Mouse (Mus musculus) liver, adult (tissue): Measurements from ENCODE around the gene Tuba4a.
A peak's percentile ranks its signal among the peaks of the same experiment; 100 is the strongest.

ENCODE experiments used
- GATA4 ChIP-seq: IDR thresholded peaks from 2 replicates; pipeline ENCODE4 v1.6.1; 2014; ENCODE audit warnings: mild to moderate bottlenecking, low read length; ENCODE audit not compliant: insufficient replicate concordance

Gene Tuba4a

DNA sequence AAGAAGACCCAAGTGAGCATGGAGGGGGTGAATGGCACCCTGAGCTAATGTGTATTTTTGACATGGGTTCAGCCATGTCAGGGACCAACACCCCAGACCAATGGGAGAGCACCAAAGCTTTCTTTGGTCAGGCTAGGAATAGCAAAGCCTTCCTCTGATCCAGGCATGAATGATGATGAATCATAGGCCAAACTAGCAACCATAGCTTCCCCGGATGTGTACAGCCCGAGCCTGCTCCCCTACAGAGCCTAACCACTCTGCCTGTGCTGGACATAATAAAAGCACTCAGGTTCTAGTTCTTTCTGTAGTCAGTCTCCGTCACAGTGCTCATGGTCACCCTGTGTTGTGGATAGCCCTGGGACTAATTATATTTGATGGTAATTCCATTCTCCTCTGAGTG, 1.9 kb upstream of the Tuba4a start:
- no peak for TF ChIP-seq GATA4

DNA sequence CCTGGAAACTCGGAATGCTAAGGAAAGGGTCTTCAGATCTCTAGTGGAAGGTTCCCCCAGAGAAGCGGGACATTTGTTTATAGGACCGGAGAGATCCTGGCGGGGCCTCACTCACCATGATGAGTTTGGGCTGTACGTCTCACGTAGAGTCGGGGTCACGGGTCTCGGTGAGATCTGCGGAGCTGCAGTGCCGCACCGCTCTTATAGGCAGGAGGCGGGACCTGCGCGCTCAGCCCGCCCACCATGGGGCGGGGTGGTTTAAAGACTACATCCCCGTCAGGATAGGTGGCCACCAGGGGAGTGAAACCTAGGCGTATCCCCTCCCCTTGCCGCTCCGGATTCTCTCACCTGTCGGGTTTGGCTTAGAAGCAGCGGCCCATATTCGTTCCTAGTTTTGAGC, 587 bp downstream of the Tuba4a start:
- TF ChIP-seq GATA4 = no peak

DNA sequence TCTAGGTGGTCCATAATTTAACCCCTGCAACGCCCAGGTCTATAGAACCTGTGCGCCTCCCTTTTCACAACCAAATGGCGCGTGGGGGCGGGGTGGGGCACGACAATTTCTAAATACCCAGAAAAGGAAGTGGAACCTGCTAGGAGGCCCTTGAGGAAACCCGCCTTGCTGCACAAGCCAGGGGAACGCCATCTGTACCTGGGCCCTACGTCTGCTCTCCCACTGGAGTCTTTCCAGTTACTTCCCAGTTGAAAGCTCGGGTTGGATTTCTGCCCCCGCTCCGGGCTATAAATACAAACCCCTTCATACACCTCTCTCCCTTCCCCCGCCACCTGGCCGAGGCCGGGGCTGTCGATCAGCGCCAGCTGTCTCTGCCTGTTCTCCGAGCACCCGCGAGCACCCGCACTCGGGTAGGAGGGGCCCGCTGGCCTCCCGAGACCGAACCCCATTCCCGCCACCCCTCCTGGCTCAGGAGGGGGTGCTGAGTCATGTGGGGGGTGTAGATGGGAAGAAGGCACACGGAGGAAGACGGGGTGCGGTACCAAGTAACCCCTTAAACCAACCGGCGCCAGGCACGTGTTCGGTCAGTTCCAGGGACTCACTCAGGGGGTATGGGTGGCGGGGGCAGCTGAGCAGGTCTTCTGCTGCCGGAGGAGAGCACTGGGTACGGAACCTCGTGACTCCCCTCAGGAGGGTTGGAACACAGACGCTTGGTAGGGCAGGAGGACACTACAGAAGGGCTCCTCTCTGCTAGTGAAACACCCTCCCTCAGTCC, 1.3 kb downstream of the Tuba4a start:
- no peak for TF ChIP-seq GATA4

DNA sequence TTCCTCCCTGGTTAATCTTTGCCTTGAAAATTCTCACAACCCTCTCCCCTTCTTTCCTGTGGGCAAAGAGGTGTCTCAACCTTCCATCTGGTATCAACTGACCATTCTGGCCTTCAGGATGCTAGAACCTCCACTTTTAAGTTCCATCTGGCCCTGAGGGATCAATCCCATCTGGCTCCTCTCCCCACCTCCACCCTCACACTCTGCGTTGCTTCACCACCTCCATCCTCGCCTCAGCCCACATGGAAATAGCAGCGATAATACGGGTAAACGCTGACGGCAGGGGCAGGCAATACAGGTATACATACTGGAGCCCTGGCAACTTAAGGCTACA, 1.8 kb downstream of the Tuba4a start:
- TF ChIP-seq GATA4 = no peak

DNA sequence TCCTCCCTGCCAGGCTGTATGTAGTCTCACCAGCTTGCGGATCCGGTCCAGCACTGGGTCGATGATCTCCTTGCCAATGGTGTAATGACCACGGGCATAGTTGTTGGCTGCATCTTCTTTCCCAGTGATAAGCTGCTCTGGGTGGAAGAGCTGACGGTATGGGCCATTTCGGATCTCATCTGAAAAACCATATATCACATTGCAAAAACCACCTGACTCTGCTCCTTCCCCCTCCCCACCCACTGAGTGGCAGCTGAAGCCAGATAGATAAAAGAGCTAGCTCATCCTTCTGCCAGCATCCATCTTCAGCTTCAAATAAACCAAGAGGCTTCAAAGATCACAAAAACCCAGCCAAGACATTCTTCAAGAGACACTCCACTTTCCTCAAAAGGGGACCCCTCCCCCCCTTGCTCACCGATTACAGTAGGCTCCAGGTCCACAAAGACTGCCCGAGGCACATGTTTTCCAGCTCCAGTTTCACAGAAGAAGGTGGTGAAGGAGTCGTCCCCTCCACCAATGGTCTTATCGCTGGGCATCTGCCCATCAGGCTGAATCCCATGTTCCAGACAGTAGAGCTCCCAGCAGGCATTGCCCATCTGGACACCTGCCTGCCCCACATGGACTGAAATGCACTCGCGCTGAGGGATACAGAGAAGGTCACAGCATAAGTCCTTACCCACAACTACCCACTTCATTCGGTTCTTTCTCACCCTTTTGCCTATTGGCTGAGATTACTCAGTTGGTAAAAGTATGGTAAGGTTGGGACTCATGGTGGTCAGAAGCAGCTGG, 2.7 kb downstream of the Tuba4a start:
- peak; percentile 100 for TF ChIP-seq GATA4

DNA sequence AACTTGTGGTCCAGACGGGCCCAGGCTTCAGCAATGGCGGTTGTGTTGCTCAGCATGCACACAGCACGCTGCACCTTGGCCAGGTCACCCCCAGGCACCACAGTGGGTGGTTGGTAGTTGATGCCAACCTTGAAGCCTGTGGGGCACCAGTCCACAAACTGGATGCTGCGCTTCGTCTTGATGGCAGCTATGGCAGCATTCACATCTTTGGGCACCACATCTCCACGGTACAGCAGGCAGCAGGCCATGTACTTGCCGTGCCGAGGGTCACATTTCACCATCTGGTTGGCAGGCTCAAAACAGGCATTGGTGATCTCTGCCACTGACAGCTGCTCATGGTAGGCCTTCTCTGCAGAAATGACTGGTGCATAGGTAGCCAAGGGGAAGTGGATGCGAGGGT, 3.9 kb downstream of the Tuba4a start:
- no peak for TF ChIP-seq GATA4

DNA sequence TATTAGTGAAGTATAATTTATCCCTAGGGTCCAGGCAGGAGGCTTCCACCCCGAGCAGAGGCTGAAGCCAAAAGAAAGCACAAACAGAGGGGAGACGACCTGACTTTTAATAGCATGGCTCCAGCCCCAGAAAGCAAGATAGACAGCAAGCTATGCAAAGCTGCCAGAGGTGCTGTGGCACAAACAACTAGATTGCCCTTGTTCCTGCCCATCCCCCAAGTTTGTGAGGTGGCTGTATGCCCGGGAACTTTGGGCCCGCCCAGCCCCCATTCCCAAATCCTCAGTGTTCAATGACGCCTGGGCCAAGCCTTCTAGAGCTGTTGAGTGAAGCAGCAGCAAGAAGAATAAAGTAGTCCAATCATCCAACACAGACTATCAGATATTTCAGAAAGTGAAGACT, 4.8 kb downstream of the Tuba4a start:
- TF ChIP-seq GATA4 = no peak

DNA sequence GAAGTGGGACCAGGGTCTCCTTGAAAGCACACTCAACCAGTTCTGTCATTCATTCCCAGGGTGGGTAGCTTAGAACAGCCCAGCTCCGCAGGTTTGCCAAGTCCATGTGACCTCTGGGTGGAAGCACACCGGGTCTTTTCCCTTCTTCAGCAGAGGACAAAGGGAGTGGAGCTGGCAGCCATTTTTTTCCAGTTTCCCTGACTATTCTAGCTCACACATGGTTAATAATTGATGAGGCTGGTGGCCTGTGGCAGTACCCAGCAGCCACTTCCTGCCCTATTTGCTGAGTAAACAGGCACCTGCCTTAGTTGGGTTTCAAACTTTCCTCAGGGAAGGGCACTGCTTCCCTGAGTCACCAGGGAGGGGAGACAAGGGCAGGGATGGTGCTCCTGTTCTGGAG, 5.2 kb downstream of the Tuba4a start:
- TF ChIP-seq GATA4 = no peak

DNA sequence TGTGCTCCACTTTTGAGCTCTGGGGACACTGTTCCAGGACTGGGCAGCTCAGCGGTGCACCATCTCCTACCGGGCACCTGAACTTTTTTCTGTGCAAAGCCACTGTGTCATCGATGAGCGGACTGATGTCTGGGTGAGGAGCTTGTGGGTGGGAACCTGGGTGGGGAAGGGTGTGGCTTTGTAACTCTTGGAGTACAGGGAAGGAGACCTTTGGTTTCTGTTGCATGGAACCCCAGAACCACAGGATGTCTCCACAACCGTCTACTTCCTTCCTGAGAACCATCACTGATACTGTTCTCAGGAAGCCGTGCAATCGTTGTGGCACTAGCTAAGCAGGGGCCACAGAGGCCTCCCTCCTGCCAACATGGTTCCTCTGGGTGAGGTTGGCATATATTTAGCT, 6.6 kb downstream of the Tuba4a start:
- no peak for TF ChIP-seq GATA4

DNA sequence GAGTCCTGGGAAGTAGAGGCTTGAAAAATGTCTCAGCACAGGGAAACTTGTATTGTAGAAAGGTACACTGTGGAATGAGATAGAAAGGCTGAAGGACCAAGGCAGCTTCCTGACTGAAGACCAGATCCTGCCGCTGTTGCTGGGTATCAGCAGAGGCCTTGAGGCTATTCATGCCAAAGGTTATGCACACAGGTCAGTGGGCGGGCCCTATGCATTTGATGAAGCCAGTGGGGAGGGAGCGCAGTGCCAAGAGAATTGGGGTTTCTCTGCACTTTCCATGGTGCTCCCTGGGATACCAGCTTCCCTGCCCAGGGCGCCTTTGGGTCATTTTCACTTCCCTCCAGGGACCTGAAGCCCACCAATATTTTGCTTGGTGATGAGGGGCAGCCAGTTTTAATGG, 7.1 kb downstream of the Tuba4a start:
- TF ChIP-seq GATA4 = no peak

DNA sequence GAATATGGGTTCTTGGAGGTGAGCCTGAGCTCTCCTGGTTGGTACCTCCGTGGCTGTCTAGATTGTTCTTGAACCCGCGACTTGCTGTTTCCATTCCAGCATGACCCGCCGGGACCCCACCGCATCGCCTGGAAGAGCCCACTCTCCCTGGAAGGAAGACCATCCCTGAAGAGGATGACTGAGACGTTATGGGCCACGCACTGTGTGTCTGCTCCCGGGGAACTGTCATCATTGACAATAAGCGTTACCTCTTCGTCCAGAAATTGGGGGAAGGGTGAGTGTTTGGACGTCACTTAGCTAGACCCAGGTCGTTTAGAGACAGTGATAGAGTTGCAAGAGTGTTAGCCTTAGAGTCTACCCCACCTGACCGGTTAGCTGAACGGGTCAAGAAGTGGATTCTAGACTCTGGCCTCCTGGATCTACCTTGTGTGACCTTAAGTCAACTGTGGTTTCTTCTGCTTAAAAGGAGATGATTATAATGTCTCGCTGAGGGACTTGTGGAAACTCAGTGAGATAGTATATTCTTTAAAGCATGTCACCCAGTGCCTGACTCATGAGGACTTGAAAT, 8.4 kb downstream of the Tuba4a start:
- no peak for TF ChIP-seq GATA4

DNA sequence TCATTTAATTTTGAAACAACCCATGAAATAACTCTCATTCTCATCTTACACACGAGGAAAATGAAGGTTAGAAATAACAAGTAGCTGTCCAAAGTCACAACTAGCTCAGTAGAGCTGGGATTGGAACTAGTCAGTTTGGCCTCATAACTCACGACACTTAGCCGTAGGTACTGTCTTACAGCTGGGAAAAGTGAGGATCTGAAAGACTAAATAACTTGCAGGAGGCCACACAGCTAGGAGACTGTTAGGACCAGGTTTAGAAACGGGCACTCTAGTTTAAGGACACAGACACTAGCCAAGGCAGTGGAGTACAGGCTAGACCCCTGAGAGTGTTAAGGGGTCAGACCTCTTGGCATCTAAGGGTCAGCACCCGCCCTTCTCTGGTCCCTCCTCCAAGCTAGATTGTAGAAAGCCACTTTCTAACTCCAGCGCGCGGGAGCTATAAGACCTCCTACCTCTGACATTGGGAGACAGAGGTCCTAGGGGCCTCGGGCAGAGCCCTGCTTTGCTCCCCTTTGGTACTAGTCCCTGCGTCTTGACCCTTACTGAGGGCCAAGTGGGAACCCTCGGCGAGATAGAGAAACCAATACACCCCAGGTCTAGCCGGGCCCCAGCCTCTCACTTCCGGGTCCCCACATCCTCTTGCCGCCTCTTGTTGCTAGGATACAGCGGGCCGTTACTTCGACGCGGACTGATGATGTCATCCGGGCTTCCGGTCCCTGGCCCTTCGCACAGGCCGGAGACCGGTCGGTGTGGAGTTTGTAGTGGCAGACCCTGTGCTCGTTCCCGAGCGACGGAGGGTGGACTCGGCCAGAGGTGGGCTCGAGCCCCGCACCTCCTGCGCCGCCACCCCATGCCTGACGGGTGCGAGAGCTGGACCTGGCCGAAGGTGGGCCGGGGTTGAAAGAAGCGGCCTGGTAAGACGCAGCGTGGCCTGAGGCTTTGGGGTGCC, 9.3 kb downstream of the Tuba4a start, which contains the start of the genes Glb1l and Stk16:
Glb1l (minus strand) TSS at position 678 of the 952 bp plus-strand sequence.
Stk16 (plus strand) TSS at position 703 of the 952 bp plus-strand sequence.
- TF ChIP-seq GATA4 = no peak; the same call in 1 of the 2 replicates

DNA sequence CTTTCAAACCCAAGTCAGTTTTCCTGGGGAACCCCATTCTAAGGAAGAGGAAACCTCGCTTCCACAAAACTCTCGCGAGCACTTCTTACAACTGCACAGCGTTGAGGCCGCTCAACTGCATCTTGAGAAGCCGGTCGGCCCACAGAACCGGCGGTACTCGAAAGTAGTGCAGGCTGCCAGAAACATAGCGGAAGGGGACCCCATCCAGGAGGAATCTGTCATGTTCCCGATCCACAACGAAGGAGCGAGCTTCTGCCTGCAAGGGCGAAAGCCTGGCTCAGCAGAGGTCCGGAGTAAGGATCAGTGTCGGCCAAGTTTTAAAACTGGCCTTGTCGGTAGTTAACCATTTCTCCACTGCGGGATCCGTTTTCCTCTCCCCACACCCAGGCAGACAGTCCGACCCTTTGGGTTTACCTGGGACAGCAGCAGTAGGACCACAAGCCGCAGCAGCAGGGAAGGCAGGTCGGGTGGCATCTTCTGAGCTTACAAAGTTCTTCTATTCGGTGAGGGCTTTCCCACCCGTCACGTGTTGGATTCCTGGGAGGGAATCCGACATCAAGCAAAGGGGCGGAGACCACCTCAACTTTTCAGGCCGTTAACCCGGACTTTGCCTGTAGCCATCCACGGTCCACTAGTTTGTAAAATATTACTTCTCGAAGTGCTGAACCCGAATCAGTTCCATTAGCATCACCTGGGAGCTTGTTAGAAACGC, 10.5 kb downstream of the Tuba4a start:
- no peak for TF ChIP-seq GATA4

DNA sequence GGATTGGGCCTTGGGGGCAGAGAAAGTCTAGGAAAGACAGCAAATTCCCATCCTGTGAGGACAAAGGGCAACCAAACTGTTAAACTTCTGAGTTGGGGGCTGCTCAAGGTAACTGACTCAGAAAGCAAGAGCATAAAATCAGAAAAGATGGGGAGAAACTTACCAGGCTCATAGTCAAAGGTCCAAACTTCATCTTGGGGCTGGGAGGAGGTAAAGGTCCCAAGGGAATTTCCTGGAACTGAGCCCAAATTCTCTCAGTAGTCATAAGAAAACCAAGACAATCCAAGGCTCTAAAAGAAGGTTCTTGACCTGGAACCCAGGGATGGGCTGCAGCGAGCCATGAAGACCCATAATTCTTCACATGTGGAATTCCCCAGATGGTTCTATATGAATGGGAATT, 18.4 kb downstream of the Tuba4a start:
- no peak for TF ChIP-seq GATA4
